Mouse (Mus musculus) intestine, postnatal 0 days (tissue): ENCODE data around the gene Gm21954. TPM values are rescaled to one million over a fixed set of nuclear protein-coding genes. Genes with fewer than 3 reads are reported as not detected.
A peak's percentile ranks its signal among the peaks of the same experiment; 100 is the strongest.

Experiments used
- ATAC-seq: fragments of 200-750 bp; cut with Nextera tagmentation; 2 replicates; pipeline ENCODE4 v1.8.0; 2017; ENCODE audit warnings: mild to moderate bottlenecking, moderate TSS enrichment, moderate library complexity
- H3K27ac ChIP-seq: fragments of 300-500 bp; sonication (generic); 2 replicates; pipeline ENCODE4 v1.5.1; 2014; ENCODE audit warnings: mild to moderate bottlenecking, low read depth, low read length, moderate library complexity
- H3K27me3 ChIP-seq: fragments of 300-500 bp; sonication (generic); replicated peaks from 2 replicates; pipeline ENCODE4 v1.6.1; 2014; ENCODE audit warnings: low read length, mixed read lengths; ENCODE audit not compliant: control insufficient read depth, insufficient read depth
- H3K36me3 ChIP-seq: fragments of 300-500 bp; sonication (generic); 2 replicates; pipeline ENCODE4 v1.6.1; 2014; ENCODE audit warnings: mild to moderate bottlenecking, moderate library complexity; ENCODE audit not compliant: control insufficient read depth, insufficient read depth
- H3K4me1 ChIP-seq: fragments of 300-500 bp; sonication (generic); replicated peaks from 2 replicates; pipeline ENCODE4 v1.6.1; 2014; ENCODE audit warnings: antibody characterized with exemption, low read length, mixed read lengths; ENCODE audit not compliant: control insufficient read depth, insufficient read depth
- H3K4me2 ChIP-seq: fragments of 300-500 bp; sonication (generic); replicated peaks from 2 replicates; pipeline ENCODE4 v1.6.1; 2014; ENCODE audit warnings: low read depth, mild to moderate bottlenecking, moderate library complexity
- H3K4me3 ChIP-seq: fragments of 300-500 bp; sonication (generic); 2 replicates; pipeline ENCODE4 v1.5.1; 2014; ENCODE audit warnings: low read depth, low read length
- H3K9ac ChIP-seq: fragments of 300-500 bp; sonication (generic); 2 replicates; pipeline ENCODE4 v1.6.1; 2014; ENCODE audit warnings: mild to moderate bottlenecking, low read depth, low read length
- H3K9me3 ChIP-seq: fragments of 300-500 bp; sonication (generic); 2 replicates; pipeline ENCODE4 v1.6.1; 2016; ENCODE audit warnings: mixed run types; ENCODE audit not compliant: control insufficient read depth
- CTCF ChIP-seq: sonication (generic); IDR thresholded peaks from 2 replicates; pipeline ENCODE4 v1.5.1; 2016; ENCODE audit warnings: low read depth, mild to moderate bottlenecking, control low read depth, antibody characterized with exemption, moderate library complexity
- WGBS: fragments of 180-500 bp; shearing (Covaris S2); extraction: QIAGEN DNeasy Blood & Tissue Kit; methylation state at CpG from one replicate; pipeline ENCODE4 v1.1.7; 2014; 5-methylcytosine and 5-hydroxymethylcytosine counted together
- polyA plus RNA-seq: library from polyadenylated mRNA; unstranded; fragments of >200 nt; fragmentation: Nextera tagmentation; extraction: Ambion mirVana; gene quantifications from 2 replicates; pipeline ENCODE4 v1.2.1, GENCODE M21; 2015

Gene Gm21954
- not detected in 2 replicates for polyA plus RNA-seq

DNA sequence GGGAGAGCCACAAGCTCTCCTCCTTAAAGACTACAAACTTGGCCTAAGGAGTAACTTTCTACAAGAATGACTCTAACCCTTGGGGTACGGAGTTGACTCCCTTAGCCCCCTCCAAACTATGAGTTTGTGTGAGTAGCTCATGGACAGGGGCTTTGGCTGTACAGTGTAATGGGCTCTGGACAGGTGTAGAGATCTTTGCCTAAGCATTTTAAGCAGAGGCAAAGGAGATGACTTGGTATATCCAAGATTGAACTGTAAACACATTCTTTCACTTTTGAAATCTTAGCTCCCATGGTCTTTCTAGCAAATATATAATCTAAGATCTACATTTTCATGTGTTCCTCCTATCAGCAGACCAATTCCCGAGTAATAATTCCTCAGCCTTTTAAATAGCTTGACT is at the start of gene Gm21954:
Gene Gm21954 (minus strand): TSS at position 101 of the 400 bp plus-strand sequence.
- H3K4me2 ChIP-seq, result no peak within 1 kb of the TSS
- ATAC-seq, result no peak
- 80% methylated on average over 2 of the region's 2 CpGs for WGBS

DNA sequence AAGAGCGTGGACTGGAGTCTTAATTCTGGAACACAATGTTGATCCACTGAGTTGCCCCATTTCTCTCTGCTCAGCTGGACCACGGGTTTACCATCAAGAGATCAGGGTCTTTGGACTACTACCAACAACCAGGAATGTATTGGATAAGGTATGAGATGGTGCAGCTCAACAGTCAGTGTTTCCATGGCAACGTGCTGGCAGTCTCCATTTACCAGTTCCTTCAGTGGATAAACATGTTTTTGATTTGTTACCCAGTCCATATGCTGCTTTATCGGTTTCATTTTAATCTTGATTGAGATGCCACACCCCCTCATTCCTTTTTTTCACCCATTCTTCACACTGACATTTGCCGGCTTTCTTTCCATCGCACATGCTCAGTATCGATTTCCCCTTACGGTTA is 49.8 kb upstream of the Gm21954 start:
- no peaks in the 10 kb centered on the region for H3K9me3 ChIP-seq
- no peaks in the 10 kb centered on the region for H3K4me1 ChIP-seq
- ATAC-seq, result no peak
- TF ChIP-seq CTCF, result no peak
- H3K9ac ChIP-seq, result no peak overlapping the region
- no peak overlapping the region for H3K27ac ChIP-seq
- no peaks in the 10 kb centered on the region for H3K36me3 ChIP-seq
- H3K4me3 ChIP-seq, result no peak overlapping the region
- no peak overlapping the region for H3K4me2 ChIP-seq
- 73% methylated on average over 8 of the region's 8 CpGs for WGBS
- no peaks in the 10 kb centered on the region for H3K27me3 ChIP-seq

More for the DNA sequence above, at the start of gene Gm21954:
- Histone ChIP-seq H3K27me3 (no peaks in the 10 kb centered on the region), H3K36me3 (no peaks in the 10 kb centered on the region), H3K4me1 (no peaks in the 10 kb centered on the region), H3K9ac (no peak within 1 kb of the TSS), H3K4me3 (no peak within 1 kb of the TSS), H3K9me3 (no peaks in the 10 kb centered on the region), H3K27ac (no peak within 1 kb of the TSS)
- no peak for TF ChIP-seq CTCF

DNA sequence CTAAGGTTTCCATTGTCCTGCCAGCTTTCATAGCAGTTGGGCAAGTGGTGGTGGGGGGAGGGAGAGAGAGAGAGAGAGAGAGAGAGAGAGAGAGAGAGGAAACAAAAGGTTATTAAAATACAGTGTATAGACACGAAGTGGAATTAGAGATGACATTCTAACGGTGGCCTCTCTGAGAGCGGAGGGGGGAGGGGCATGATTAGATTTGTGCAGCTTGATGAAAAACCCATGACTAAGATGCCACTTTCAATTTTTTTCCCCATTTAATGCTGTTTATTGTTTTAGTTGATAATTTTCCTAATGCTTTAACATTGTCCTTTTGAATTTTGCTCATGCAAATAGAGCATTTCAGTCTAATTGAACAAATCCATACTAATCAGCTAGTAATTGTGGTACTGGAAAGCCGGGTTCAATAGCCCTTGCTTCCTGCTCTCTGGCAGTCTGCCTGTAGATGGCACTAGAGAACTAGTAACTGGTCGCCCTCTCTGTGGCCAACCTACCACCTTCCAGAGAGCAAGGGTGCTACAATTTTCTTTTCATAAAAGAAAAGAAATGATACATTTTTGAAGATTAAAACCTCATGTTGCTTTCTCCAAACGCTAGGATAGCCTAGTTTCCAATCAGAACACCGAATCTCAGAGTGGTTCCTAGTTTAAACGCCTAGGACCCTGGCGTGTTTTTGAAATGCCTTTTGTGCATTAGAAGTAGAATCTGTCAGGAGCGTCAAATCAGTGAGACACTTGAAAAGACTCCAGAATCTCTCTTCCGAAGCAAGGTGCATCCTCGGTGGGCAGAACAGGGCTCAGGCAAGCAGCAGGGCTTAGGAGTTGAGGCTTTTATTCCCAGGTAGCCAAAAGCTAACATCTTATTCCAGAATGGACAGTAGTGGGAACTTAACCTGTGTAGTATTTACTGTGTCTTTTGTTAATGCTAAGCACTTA is 48.5 kb upstream of the Gm21954 start:
- H3K4me3 ChIP-seq, result no peak overlapping the region
- ATAC-seq, result no peak
- no peaks in the 10 kb centered on the region for H3K36me3 ChIP-seq
- TF ChIP-seq CTCF, result peak; percentile 85
- no peak overlapping the region for H3K4me2 ChIP-seq
- no peak overlapping the region for H3K27ac ChIP-seq
- H3K27me3 ChIP-seq, result no peaks in the 10 kb centered on the region
- 33% methylated on average over 12 of the region's 12 CpGs for WGBS
- no peak overlapping the region for H3K9ac ChIP-seq
- no peaks in the 10 kb centered on the region for H3K9me3 ChIP-seq
- H3K4me1 ChIP-seq, result no peaks in the 10 kb centered on the region

DNA sequence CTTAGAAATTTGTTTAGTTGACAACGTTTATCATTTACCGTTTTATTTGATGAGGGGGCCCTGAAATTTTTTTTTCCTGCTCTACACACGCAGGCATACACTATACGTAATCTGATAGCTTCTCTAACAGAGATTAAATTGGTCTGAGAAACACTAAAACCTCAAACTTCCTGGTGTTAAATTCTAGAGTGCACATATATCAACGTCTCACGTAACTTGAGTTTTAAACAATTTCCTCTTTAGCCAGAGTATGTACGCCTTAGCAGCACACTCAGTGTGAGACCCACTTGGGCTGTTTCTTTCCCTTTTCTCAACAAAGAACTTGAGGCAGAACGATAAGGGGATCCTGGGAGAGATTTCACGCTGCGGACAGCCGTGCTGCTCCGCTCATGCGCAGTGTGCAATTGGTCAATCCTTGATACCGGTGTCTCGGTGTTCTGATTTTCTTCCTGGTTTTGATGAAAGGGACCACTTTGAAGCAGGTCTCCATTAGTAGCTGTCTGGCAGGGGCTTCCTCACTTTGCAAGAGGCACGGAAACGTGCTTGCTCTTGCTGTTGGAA is 45.5 kb upstream of the Gm21954 start:
- H3K36me3 ChIP-seq, result no peaks in the 10 kb centered on the region
- no peak overlapping the region for H3K9ac ChIP-seq
- H3K4me2 ChIP-seq, result peak overlapping the region; percentile 50
- H3K4me1 ChIP-seq, result no peaks in the 10 kb centered on the region
- no peaks in the 10 kb centered on the region for H3K9me3 ChIP-seq
- no peak for TF ChIP-seq CTCF
- ATAC-seq, result no peak
- H3K4me3 ChIP-seq, result peak overlapping the region; percentile 21; the same call in 1 of the 2 replicates
- WGBS, result 49% methylated on average over 17 of the region's 17 CpGs
- no peak overlapping the region for H3K27ac ChIP-seq
- no peaks in the 10 kb centered on the region for H3K27me3 ChIP-seq

DNA sequence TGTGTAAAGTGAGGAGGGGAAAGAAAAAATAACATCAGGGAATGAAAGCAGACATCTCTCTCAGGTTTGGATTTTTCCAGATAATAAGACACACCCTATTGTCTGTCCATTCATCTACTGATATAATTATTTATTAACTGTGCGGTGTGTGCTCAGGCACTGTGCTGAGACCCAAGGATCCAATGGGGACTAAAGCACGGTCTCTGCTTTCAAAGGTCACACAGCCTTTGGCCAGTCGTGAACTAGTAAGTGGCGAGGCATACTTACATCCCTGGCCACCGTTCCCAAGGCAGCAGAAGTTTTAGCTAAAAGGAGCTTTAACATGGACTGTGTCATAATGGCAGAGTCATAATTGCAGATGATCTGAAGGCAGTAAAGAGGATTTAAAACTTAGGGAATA is 44.0 kb upstream of the Gm21954 start:
- Histone ChIP-seq H3K27ac (no peak overlapping the region), H3K36me3 (no peaks in the 10 kb centered on the region), H3K9me3 (no peaks in the 10 kb centered on the region), H3K4me3 (no peak overlapping the region), H3K9ac (no peak overlapping the region), H3K4me2 (no peak overlapping the region), H3K27me3 (no peaks in the 10 kb centered on the region), H3K4me1 (no peaks in the 10 kb centered on the region)
- no peak for ATAC-seq
- 68% methylated on average over 5 of the region's 5 CpGs for WGBS
- no peak for TF ChIP-seq CTCF

DNA sequence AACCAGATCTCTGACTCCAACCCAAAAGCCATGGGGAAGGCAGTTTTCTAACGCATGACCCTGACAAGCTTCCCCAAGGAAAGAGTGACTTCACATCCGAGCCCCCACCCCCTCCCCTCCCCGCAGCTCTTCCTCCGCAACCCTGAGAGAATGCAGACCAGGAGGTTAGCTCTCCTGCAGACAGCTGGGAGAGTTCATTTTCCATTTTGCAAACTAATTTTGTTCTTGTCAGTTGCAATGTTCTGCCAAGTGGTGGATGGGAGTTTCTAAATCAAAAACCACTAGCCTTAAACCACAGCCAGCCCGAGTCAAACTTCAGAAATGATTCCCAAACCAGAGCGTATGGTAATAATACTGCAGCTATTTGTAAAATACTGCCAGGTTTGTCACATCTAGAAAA is 39.6 kb upstream of the Gm21954 start:
- no peak for TF ChIP-seq CTCF
- H3K27me3 ChIP-seq, result no peaks in the 10 kb centered on the region
- H3K9ac ChIP-seq, result no peak overlapping the region
- 60% methylated on average over 6 of the region's 6 CpGs for WGBS
- H3K4me1 ChIP-seq, result no peaks in the 10 kb centered on the region
- H3K4me3 ChIP-seq, result no peak overlapping the region
- H3K27ac ChIP-seq, result no peak overlapping the region
- H3K4me2 ChIP-seq, result no peak overlapping the region
- no peak for ATAC-seq
- H3K36me3 ChIP-seq, result no peaks in the 10 kb centered on the region
- no peaks in the 10 kb centered on the region for H3K9me3 ChIP-seq
